Mouse (Mus musculus) midbrain, embryonic 12.5 days (tissue): Measurements from ENCODE around the gene Akap10. TPM values are rescaled to one million over a fixed set of nuclear protein-coding genes. Genes with fewer than 3 reads are reported as not detected.
"Not testable (repeated sequence)": the region's sequence is repeated elsewhere in the genome, so short reads cannot be mapped to it uniquely, and the experiment has no call there.

Source experiments
- ATAC-seq: fragments of 200-750 bp; cut with Nextera tagmentation; 2 replicates; pipeline ENCODE4 v1.8.0; 2017; ENCODE audit warnings: low read depth, moderate TSS enrichment, moderate library complexity; ENCODE audit not compliant: low FRiP score
- H3K27ac ChIP-seq: fragments of 300-500 bp; sonication (generic); replicated peaks from 2 replicates; pipeline ENCODE4 v1.5.1; 2016; ENCODE audit warnings: mild to moderate bottlenecking
- H3K27me3 ChIP-seq: fragments of 300-500 bp; sonication (generic); 2 replicates; pipeline ENCODE4 v1.6.1; 2016; ENCODE audit warnings: mild to moderate bottlenecking
- H3K36me3 ChIP-seq: fragments of 300-500 bp; sonication (generic); 2 replicates; pipeline ENCODE4 v1.6.1; 2016
- H3K4me1 ChIP-seq: fragments of 300-500 bp; sonication (generic); 2 replicates; pipeline ENCODE4 v1.6.1; 2016
- H3K4me2 ChIP-seq: fragments of 300-500 bp; sonication (generic); replicated peaks from 2 replicates; pipeline ENCODE4 v1.6.1; 2016; ENCODE audit warnings: mild to moderate bottlenecking, moderate library complexity
- H3K4me3 ChIP-seq: fragments of 300-500 bp; sonication (generic); 2 replicates; pipeline ENCODE4 v1.5.1; 2016; ENCODE audit warnings: mild to moderate bottlenecking
- H3K9ac ChIP-seq: fragments of 300-500 bp; sonication (generic); replicated peaks from 2 replicates; pipeline ENCODE4 v1.6.1; 2016; ENCODE audit warnings: mild to moderate bottlenecking, moderate library complexity
- H3K9me3 ChIP-seq: fragments of 300-500 bp; sonication (generic); 2 replicates; pipeline ENCODE4 v1.6.1; 2016; ENCODE audit warnings: mild to moderate bottlenecking
- WGBS: fragments of 180-500 bp; shearing (Covaris S2); methylation state at CpG from one replicate; pipeline ENCODE4 v1.1.7; 2016; 5-methylcytosine and 5-hydroxymethylcytosine counted together
- polyA plus RNA-seq: library from polyadenylated mRNA; unstranded; fragments of >200 nt; fragmentation: Nextera tagmentation; extraction: Ambion mirVana; gene quantifications from 2 replicates; pipeline ENCODE4 v1.2.1, GENCODE M21; 2016

Akap10 gene
- polyA plus RNA-seq = 18.7 and 19.0 TPM in 2 replicates

GRCm38 (mm10) chr11:61930098-61930517 is at the start of gene Akap10:
TSS of gene Akap10 (minus strand) at chr11:61930252.
- ATAC-seq = peak; percentile 94
- Histone ChIP-seq H3K4me1 (peaks cover 15% of the 10 kb centered on the region), H3K36me3 (no peaks in the 10 kb centered on the region), H3K27me3 (no peaks in the 10 kb centered on the region), H3K4me2 (peak within 1 kb of the TSS; percentile 63), H3K4me3 (peak within 1 kb of the TSS; percentile 82), H3K9me3 (no peaks in the 10 kb centered on the region), H3K27ac (peak within 1 kb of the TSS; percentile 91), H3K9ac (peak within 1 kb of the TSS; percentile 88)
- under 1% methylated on average over 43 of the region's 43 CpGs for WGBS

GRCm38 (mm10) chr11:61975783-61976182 is 45.7 kb upstream of the Akap10 start:
- Histone ChIP-seq H3K4me1 (no peaks in the 10 kb centered on the region), H3K9ac (no peak overlapping the region), H3K27me3 (no peaks in the 10 kb centered on the region), H3K4me2 (no peak overlapping the region), H3K9me3 (no peaks in the 10 kb centered on the region), H3K27ac (no peak overlapping the region), H3K4me3 (no peak overlapping the region), H3K36me3 (no peaks in the 10 kb centered on the region)
- ATAC-seq = no peak
- WGBS = 85% methylated on average over 1 of the region's 1 CpGs

- Histone ChIP-seq H3K27ac (no peak overlapping the region), H3K4me1 (no peaks in the 10 kb centered on the region), H3K36me3 (no peaks in the 10 kb centered on the region), H3K4me2 (no peak overlapping the region), H3K9me3 (no peaks in the 10 kb centered on the region), H3K9ac (no peak overlapping the region), H3K27me3 (no peaks in the 10 kb centered on the region), H3K4me3 (no peak overlapping the region)
- no peak for ATAC-seq
- WGBS = 81% methylated on average over 13 of the region's 13 CpGs
These were observed 44.2 kb upstream of the Akap10 start for GRCm38 (mm10) chr11:61974106-61974707.

- H3K36me3 ChIP-seq = no peaks in the 10 kb centered on the region
- H3K4me1 ChIP-seq = no peaks in the 10 kb centered on the region
- H3K4me3 ChIP-seq = no peak overlapping the region
- H3K4me2 ChIP-seq = no peak overlapping the region
- WGBS = 72% methylated on average over 7 of the region's 7 CpGs
- H3K9me3 ChIP-seq = no peaks in the 10 kb centered on the region
- H3K27ac ChIP-seq = no peak overlapping the region
- H3K27me3 ChIP-seq = no peaks in the 10 kb centered on the region
- no peak for ATAC-seq
- H3K9ac ChIP-seq = no peak overlapping the region
These were observed 41.6 kb upstream of the Akap10 start for GRCm38 (mm10) chr11:61971441-61972221.

- H3K4me2 ChIP-seq = no peak overlapping the region
- no peak overlapping the region for H3K4me3 ChIP-seq
- no peaks in the 10 kb centered on the region for H3K27me3 ChIP-seq
- ATAC-seq = no peak
- H3K9me3 ChIP-seq = no peaks in the 10 kb centered on the region
- H3K4me1 ChIP-seq = no peaks in the 10 kb centered on the region
- WGBS = 69% methylated on average over 5 of the region's 5 CpGs
- H3K36me3 ChIP-seq = no peaks in the 10 kb centered on the region
- H3K9ac ChIP-seq = no peak overlapping the region
- no peak overlapping the region for H3K27ac ChIP-seq
These were observed 40.8 kb upstream of the Akap10 start for GRCm38 (mm10) chr11:61970901-61971300.

GRCm38 (mm10) chr11:61968875-61969274 is 38.8 kb upstream of the Akap10 start:
- WGBS = 96% methylated on average over 2 of the region's 2 CpGs
- Histone ChIP-seq H3K4me3 (no peak overlapping the region), H3K4me1 (no peaks in the 10 kb centered on the region), H3K9me3 (no peaks in the 10 kb centered on the region), H3K4me2 (no peak overlapping the region), H3K9ac (no peak overlapping the region), H3K27me3 (no peaks in the 10 kb centered on the region), H3K36me3 (no peaks in the 10 kb centered on the region), H3K27ac (no peak overlapping the region)
- no peak for ATAC-seq

GRCm38 (mm10) chr11:61967034-61967433 is 37.0 kb upstream of the Akap10 start:
- Histone ChIP-seq H3K27ac (no peak overlapping the region), H3K9ac (no peak overlapping the region), H3K4me1 (no peaks in the 10 kb centered on the region), H3K4me2 (no peak overlapping the region), H3K27me3 (no peaks in the 10 kb centered on the region), H3K9me3 (no peaks in the 10 kb centered on the region), H3K4me3 (no peak overlapping the region), H3K36me3 (no peaks in the 10 kb centered on the region)
- no peak for ATAC-seq
- WGBS = 83% methylated on average over 8 of the region's 8 CpGs

GRCm38 (mm10) chr11:61964611-61965010 is 34.6 kb upstream of the Akap10 start:
- 92% methylated on average over 5 of the region's 5 CpGs for WGBS
- ATAC-seq = no peak
- no peak overlapping the region for H3K27ac ChIP-seq
- H3K4me3 ChIP-seq = no peak overlapping the region
- H3K4me1 ChIP-seq = no peaks in the 10 kb centered on the region
- H3K36me3 ChIP-seq = no peaks in the 10 kb centered on the region
- no peak overlapping the region for H3K4me2 ChIP-seq
- H3K9me3 ChIP-seq = no peaks in the 10 kb centered on the region
- peaks cover under 1% of the 10 kb centered on the region; the same call in 1 of the 2 replicates for H3K27me3 ChIP-seq
- H3K9ac ChIP-seq = no peak overlapping the region

- Histone ChIP-seq H3K4me1 (no peaks in the 10 kb centered on the region), H3K27ac (no peak overlapping the region), H3K27me3 (peaks cover 8% of the 10 kb centered on the region), H3K4me3 (no peak overlapping the region), H3K9ac (no peak overlapping the region), H3K4me2 (no peak overlapping the region), H3K36me3 (no peaks in the 10 kb centered on the region), H3K9me3 (no peaks in the 10 kb centered on the region)
- WGBS = 90% methylated on average over 3 of the region's 3 CpGs
- no peak for ATAC-seq
These were observed 33.1 kb upstream of the Akap10 start for GRCm38 (mm10) chr11:61963193-61963592.

GRCm38 (mm10) chr11:61962684-61963083 is 32.6 kb upstream of the Akap10 start:
- Histone ChIP-seq H3K4me3 (no peak overlapping the region), H3K9ac (no peak overlapping the region), H3K9me3 (no peaks in the 10 kb centered on the region), H3K36me3 (no peaks in the 10 kb centered on the region), H3K27ac (no peak overlapping the region), H3K27me3 (peaks cover 13% of the 10 kb centered on the region), H3K4me2 (no peak overlapping the region), H3K4me1 (no peaks in the 10 kb centered on the region)
- ATAC-seq = no peak
- WGBS = 84% methylated on average over 6 of the region's 6 CpGs

GRCm38 (mm10) chr11:61960096-61960495 is 30.0 kb upstream of the Akap10 start:
- no peaks in the 10 kb centered on the region for H3K36me3 ChIP-seq
- no peak overlapping the region for H3K4me2 ChIP-seq
- H3K9ac ChIP-seq = no peak overlapping the region
- H3K27ac ChIP-seq = no peak overlapping the region
- H3K4me3 ChIP-seq = no peak overlapping the region
- H3K27me3 ChIP-seq = peaks cover 24% of the 10 kb centered on the region
- WGBS = 83% methylated on average over 2 of the region's 2 CpGs
- H3K4me1 ChIP-seq = no peaks in the 10 kb centered on the region; the same call in 1 of the 2 replicates
- ATAC-seq = no peak
- no peaks in the 10 kb centered on the region for H3K9me3 ChIP-seq

GRCm38 (mm10) chr11:61958706-61959105 is 28.7 kb upstream of the Akap10 start:
- not testable (repeated sequence) for H3K9ac ChIP-seq, H3K27ac ChIP-seq, H3K4me1 ChIP-seq, H3K4me3 ChIP-seq, H3K36me3 ChIP-seq, H3K4me2 ChIP-seq, H3K9me3 ChIP-seq, ATAC-seq
- peaks cover 24% of the 10 kb centered on the region for H3K27me3 ChIP-seq
- 70% methylated on average over 6 of the region's 6 CpGs for WGBS
